ENCODE assay signal across 19 mouse cellular contexts in the genomic region with DNA sequence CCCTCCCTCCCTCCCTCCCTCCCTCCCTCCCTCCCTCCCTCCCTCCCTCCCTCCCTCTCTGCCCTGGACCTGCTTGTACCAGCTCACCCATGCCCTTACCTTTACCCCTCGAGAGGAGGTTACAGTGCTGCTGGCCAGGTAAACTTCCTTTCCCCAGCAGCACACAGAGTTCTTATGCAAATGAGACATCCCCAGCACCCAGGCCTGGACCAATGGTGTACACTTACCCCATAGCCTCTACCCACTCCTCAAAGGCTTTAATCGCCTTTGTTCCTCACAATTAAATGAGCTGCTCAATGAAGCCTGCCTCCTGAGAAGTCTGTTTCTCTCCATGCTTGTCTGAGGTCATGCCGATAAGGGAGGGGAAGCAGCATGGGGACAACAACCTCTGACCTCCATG. TPM values are rescaled to one million over a fixed set of nuclear protein-coding genes. Genes with fewer than 3 reads are reported as not detected.
DNase-seq lines count a peak whose midpoint lies in the region; ATAC-seq and TF ChIP-seq lines count a peak whose summit lies in the region.
"Had no signal": no experiment of that assay in that cellular context is flagged by ENCODE, and none has a peak within 500 bp of the region (broad histone marks: within the 10 kb centered on the region; RNA-seq: fewer than 3 reads in every experiment).

No protein-coding gene starts in this region.

- no peak overlapping the region for H3K9ac ChIP-seq in embryonic facial prominence, embryonic 11.5 days (replicated peaks; ENCODE audit: low read length)
- no peak overlapping the region for H3K9ac ChIP-seq in intestine, embryonic 15.5 days

- no peaks in the 10 kb centered on the region for H3K36me3 ChIP-seq in embryonic facial prominence, embryonic 11.5 days (replicated peaks; ENCODE audit: control insufficient read depth, insufficient read depth, low read depth, low read length)
- H3K36me3 ChIP-seq in limb, embryonic 10.5 days, result no peaks in the 10 kb centered on the region
- no peaks in the 10 kb centered on the region for H3K36me3 ChIP-seq in intestine, embryonic 15.5 days
- H3K36me3 ChIP-seq: heart, embryonic 13.5 days had no signal

- no peak overlapping the region for H3K4me3 ChIP-seq in embryonic facial prominence, embryonic 11.5 days (ENCODE audit: low read depth, low read length)
- no peak overlapping the region for H3K4me3 ChIP-seq in limb, embryonic 10.5 days
- H3K4me3 ChIP-seq in intestine, embryonic 15.5 days (replicated peaks), result no peak overlapping the region
- H3K4me3 ChIP-seq: heart, embryonic 13.5 days had no signal

- H3K27ac ChIP-seq in embryonic facial prominence, embryonic 11.5 days (replicated peaks; ENCODE audit: low read depth, low read length), result no peak overlapping the region
- H3K27ac ChIP-seq in limb, embryonic 10.5 days, result peak overlapping the region; percentile 51; the same call in 1 of the 2 replicates
- H3K27ac ChIP-seq in intestine, embryonic 15.5 days, result no peak overlapping the region
- H3K27ac ChIP-seq: heart, embryonic 13.5 days had no signal

- no peak for TF ChIP-seq CTCF in brain, embryonic 14.5 days (IDR thresholded peaks at IDR 0.05; ENCODE audit: borderline replicate concordance, extremely low read depth, insufficient read depth, insufficient read length)

- no peak overlapping the region for H3K4me2 ChIP-seq in embryonic facial prominence, embryonic 11.5 days (ENCODE audit: low read depth, low read length)
- H3K4me2 ChIP-seq in intestine, embryonic 15.5 days (replicated peaks), result no peak overlapping the region
- H3K4me2 ChIP-seq: heart, embryonic 13.5 days; liver, embryonic 11.5 days had no signal

- 33% methylated on average over 3 of the region's 3 CpGs for WGBS in embryonic facial prominence, embryonic 11.5 days
- 48% methylated on average over 3 of the region's 3 CpGs for WGBS in limb, embryonic 10.5 days
- WGBS in intestine, embryonic 15.5 days, result 62% methylated on average over 2 of the region's 3 CpGs

- peak; percentile 23 for DNase-seq in kidney, adult 9 months
- no peak for DNase-seq in kidney, postnatal 14 days
- DNase-seq in brain, embryonic 14.5 days (ENCODE audit: low read depth), result peak; percentile 32
- DNase-seq in embryonic facial prominence, embryonic 11.5 days (ENCODE audit: low spot score), result no peak
- DNase-seq in limb, embryonic 10.5 days (ENCODE audit: low spot score), result no peak
- no peak for DNase-seq in adrenal gland, postnatal 36 days
- DNase-seq: adrenal gland, postnatal 14 days; cerebellum, adult 9-11 months; heart, postnatal 4 days had no signal

- 0 out of 2 replicates have a peak, but pooled peaks have one; percentile 55 for ATAC-seq in embryonic facial prominence, embryonic 11.5 days (replicated peaks; ENCODE audit: insufficient number of reproducible peaks, low FRiP score, low TSS enrichment, low read depth)
- no peak for ATAC-seq in intestine, embryonic 15.5 days

- H3K4me1 ChIP-seq in embryonic facial prominence, embryonic 11.5 days (ENCODE audit: control insufficient read depth, insufficient read depth, low read length), result no peaks in the 10 kb centered on the region
- peaks cover 30% of the 10 kb centered on the region for H3K4me1 ChIP-seq in limb, embryonic 10.5 days
- H3K4me1 ChIP-seq in intestine, embryonic 15.5 days (replicated peaks), result no peaks in the 10 kb centered on the region

- no peaks in the 10 kb centered on the region for H3K9me3 ChIP-seq in embryonic facial prominence, embryonic 11.5 days (replicated peaks; ENCODE audit: control insufficient read depth, low read length)
- H3K9me3 ChIP-seq in limb, embryonic 10.5 days (replicated peaks), result no peaks in the 10 kb centered on the region
- H3K9me3 ChIP-seq in intestine, embryonic 15.5 days, result no peaks in the 10 kb centered on the region
- H3K9me3 ChIP-seq: heart, embryonic 13.5 days had no signal

- no peaks in the 10 kb centered on the region for H3K27me3 ChIP-seq in embryonic facial prominence, embryonic 11.5 days (ENCODE audit: control insufficient read depth, insufficient read depth, low read length)
- H3K27me3 ChIP-seq in limb, embryonic 10.5 days (ENCODE audit: low read depth, poor library complexity, severe bottlenecking), result no peaks in the 10 kb centered on the region
- H3K27me3 ChIP-seq in intestine, embryonic 15.5 days (replicated peaks), result no peaks in the 10 kb centered on the region
- H3K27me3 ChIP-seq: heart, embryonic 13.5 days had no signal

- TF ChIP-seq POLR2A in brain, embryonic 14.5 days (IDR thresholded peaks at IDR 0.05; ENCODE audit: borderline replicate concordance, extremely low read depth, insufficient read depth, insufficient read length, poor library complexity, severe bottlenecking), result no peak

RNA-seq across cellular contexts. Expression of a gene that starts 18.4 kb away (rescaled TPM):
- not detected in 2 replicates for polyA plus RNA-seq in brain, embryonic 14.5 days (2012; rRNA removed)
- not detected in 2 replicates for polyA plus RNA-seq in embryonic facial prominence, embryonic 11.5 days (2014; fragmentation: Nextera tagmentation; extraction: Ambion mirVana)
- polyA plus RNA-seq in limb, embryonic 10.5 days (2016; fragmentation: Nextera tagmentation; extraction: Ambion mirVana), result not detected in 2 replicates
- not detected for total RNA-seq in adrenal gland, postnatal 36 days (2021)
- polyA plus RNA-seq in intestine, embryonic 15.5 days (2015; fragmentation: Nextera tagmentation; extraction: Ambion mirVana), result not detected in 2 replicates
- total RNA-seq: adrenal gland, postnatal 14 days; gastrocnemius, postnatal 4 days; heart, postnatal 4 days; layer of hippocampus, postnatal 14 days; left cerebral cortex, postnatal 36 days had no signal
- polyA plus RNA-seq: liver, embryonic 11.5 days; lung, embryonic 16.5 days; small intestine, adult 2 months; stomach, embryonic 14.5 days; thymus, postnatal 0 days had no signal

RNA-seq across cellular contexts. Expression of a gene that starts 36.9 kb away (rescaled TPM):
- 42.5 and 46.7 TPM in 2 replicates for polyA plus RNA-seq in brain, embryonic 14.5 days (2012; rRNA removed)
- polyA plus RNA-seq in embryonic facial prominence, embryonic 11.5 days (2014; fragmentation: Nextera tagmentation; extraction: Ambion mirVana), result 143 and 145 TPM in 2 replicates
- 135 and 158 TPM in 2 replicates for polyA plus RNA-seq in limb, embryonic 10.5 days (2016; fragmentation: Nextera tagmentation; extraction: Ambion mirVana)
- total RNA-seq in adrenal gland, postnatal 36 days (2021), result 10 to 100 TPM; 37.8 to 42.6 TPM
- 68.1 and 72.6 TPM in 2 replicates for polyA plus RNA-seq in intestine, embryonic 15.5 days (2015; fragmentation: Nextera tagmentation; extraction: Ambion mirVana)

RNA-seq across cellular contexts. Expression of a gene that starts 59.4 kb away (rescaled TPM):
- polyA plus RNA-seq in brain, embryonic 14.5 days (2012; rRNA removed), result 0.90 and 0.97 TPM in 2 replicates
- polyA plus RNA-seq in embryonic facial prominence, embryonic 11.5 days (2014; fragmentation: Nextera tagmentation; extraction: Ambion mirVana), result 7.1 and 7.6 TPM in 2 replicates
- polyA plus RNA-seq in limb, embryonic 10.5 days (2016; fragmentation: Nextera tagmentation; extraction: Ambion mirVana), result 9.1 and 14.2 TPM in 2 replicates
- total RNA-seq in adrenal gland, postnatal 36 days (2021), result 10 to 100 TPM in 1 of 2 experiments, 1 to 10 TPM in 1; 6.0 to 56.0 TPM
- 2.4 and 2.8 TPM in 2 replicates for polyA plus RNA-seq in intestine, embryonic 15.5 days (2015; fragmentation: Nextera tagmentation; extraction: Ambion mirVana)

Comparison
In these comparisons a context has a peak if more than half of its experiments do, and no peak if none do; other contexts are left out.
1. DNase-seq: peak in kidney, adult 9 months (single experiment) and brain, embryonic 14.5 days (single experiment); none in kidney, postnatal 14 days (single experiment), embryonic facial prominence, embryonic 11.5 days (single experiment), limb, embryonic 10.5 days (single experiment) and adrenal gland, postnatal 36 days (0 of 2).